13 mouse cellular contexts compared by ENCODE assay signal in genomic region chr4:13409365-13410115, GRCm38 (mm10).
DNase-seq lines count a peak whose midpoint lies in the region; ATAC-seq and TF ChIP-seq lines count a peak whose summit lies in the region.
"Had no signal": no experiment of that assay in that cellular context is flagged by ENCODE, and none has a peak within 500 bp of the region (broad histone marks: within the 10 kb centered on the region; RNA-seq: fewer than 3 reads in every experiment).

No protein-coding gene starts in this region.

- H3K4me3 ChIP-seq in kidney, postnatal 0 days (replicated peaks; ENCODE audit: low read depth, low read length): no peak overlapping the region
- no peak overlapping the region for H3K4me3 ChIP-seq in kidney, embryonic 16.5 days (ENCODE audit: low read length)
- no peak overlapping the region for H3K4me3 ChIP-seq in olfactory bulb, adult 2 months (ENCODE audit: insufficient read depth, low read depth, low read length)
- H3K4me3 ChIP-seq: megakaryocyte, embryonic 14.5 days had no signal

- no peak overlapping the region for H3K9ac ChIP-seq in kidney, postnatal 0 days (ENCODE audit: low read depth, low read length)
- H3K9ac ChIP-seq in kidney, embryonic 16.5 days (replicated peaks; ENCODE audit: low read length): no peak overlapping the region
- H3K9ac ChIP-seq: lung, embryonic 14.5 days had no signal

- TF ChIP-seq CTCF in kidney, postnatal 0 days (IDR thresholded peaks at IDR 0.05; ENCODE audit: low read depth): no peak
- no peak for TF ChIP-seq CTCF in olfactory bulb, adult 2 months (IDR thresholded peaks at IDR 0.05; ENCODE audit: insufficient read depth, low read depth, low read length)

- DNase-seq in kidney, postnatal 0 days (ENCODE audit: low spot score): peak; percentile 2
- peak; percentile 40 for DNase-seq in forelimb bud, embryonic 11.5 days (ENCODE audit: low read depth, low spot score)
- peak; percentile 19 for DNase-seq in mesoderm, embryonic 11.5 days (ENCODE audit: low read depth, low spot score)
- DNase-seq in adrenal gland, adult (ENCODE audit: inconsistent age in 2 of 2, low spot score in 1 of 2): no peak
- DNase-seq in gastrocnemius, adult 18-20 months (ENCODE audit: low spot score): no peak
- no peak for DNase-seq in frontal cortex, postnatal 25 days (ENCODE audit: low spot score in 2 of 2)
- DNase-seq: cerebellum, adult 8-10 months; kidney, adult 9 months; spleen, adult 18-20 months had no signal

- H3K36me3 ChIP-seq in kidney, postnatal 0 days (ENCODE audit: insufficient read depth, low read length): no peaks in the 10 kb centered on the region
- no peaks in the 10 kb centered on the region for H3K36me3 ChIP-seq in kidney, embryonic 16.5 days (ENCODE audit: insufficient read depth, low read length)

- no peak for TF ChIP-seq POLR2A in olfactory bulb, adult 2 months (IDR thresholded peaks at IDR 0.05; ENCODE audit: insufficient read depth, low read depth, low read length)

- no peak overlapping the region for H3K4me2 ChIP-seq in kidney, postnatal 0 days (ENCODE audit: low read length)
- no peak overlapping the region for H3K4me2 ChIP-seq in kidney, embryonic 16.5 days (replicated peaks; ENCODE audit: low read depth, low read length)
- H3K4me2 ChIP-seq: lung, embryonic 14.5 days had no signal

- no peak for ATAC-seq in kidney, postnatal 0 days (replicated peaks; ENCODE audit: low FRiP score, low read depth)
- ATAC-seq in kidney, embryonic 16.5 days (ENCODE audit: low FRiP score, low TSS enrichment): no peak

- 34% methylated on average over 5 of the region's 5 CpGs for WGBS in kidney, postnatal 0 days
- WGBS in kidney, embryonic 16.5 days: 37% methylated on average over 5 of the region's 5 CpGs
- 32% methylated on average over 5 of the region's 5 CpGs for WGBS in olfactory bulb, adult 2 months

- H3K27ac ChIP-seq in kidney, postnatal 0 days: no peak overlapping the region
- H3K27ac ChIP-seq in kidney, embryonic 16.5 days (ENCODE audit: low read length): no peak overlapping the region
- peak overlapping the region; percentile 25; the same call in 1 of the 2 replicates for H3K27ac ChIP-seq in olfactory bulb, adult 2 months (ENCODE audit: insufficient read depth, low read depth, low read length)

- H3K27me3 ChIP-seq in kidney, postnatal 0 days (ENCODE audit: insufficient read depth, low read length): no peaks in the 10 kb centered on the region
- no peaks in the 10 kb centered on the region for H3K27me3 ChIP-seq in kidney, embryonic 16.5 days (ENCODE audit: insufficient read depth, low read length)
- H3K27me3 ChIP-seq: megakaryocyte, embryonic 14.5 days had no signal

- no peaks in the 10 kb centered on the region for H3K4me1 ChIP-seq in kidney, postnatal 0 days (replicated peaks; ENCODE audit: insufficient read depth, low read length)
- H3K4me1 ChIP-seq in kidney, embryonic 16.5 days (ENCODE audit: insufficient read depth, low read length): no peaks in the 10 kb centered on the region
- H3K4me1 ChIP-seq in olfactory bulb, adult 2 months (ENCODE audit: control insufficient read depth, insufficient read depth, low read length): peaks cover 3% of the 10 kb centered on the region

- no peaks in the 10 kb centered on the region for H3K9me3 ChIP-seq in kidney, postnatal 0 days (replicated peaks; ENCODE audit: low read length)
- H3K9me3 ChIP-seq in kidney, embryonic 16.5 days (ENCODE audit: low read length): no peaks in the 10 kb centered on the region
- H3K9me3 ChIP-seq: megakaryocyte, embryonic 14.5 days had no signal

Comparison
In these comparisons a context has a peak if more than half of its experiments do, and no peak if none do; other contexts are left out.
1. DNase-seq: peak in kidney, postnatal 0 days (single experiment), forelimb bud, embryonic 11.5 days (single experiment) and mesoderm, embryonic 11.5 days (single experiment); none in adrenal gland, adult (0 of 2), gastrocnemius, adult 18-20 months (single experiment) and frontal cortex, postnatal 25 days (0 of 2).